Mouse (Mus musculus): ENCODE data around the gene Zfp609.
"Not testable (repeated sequence)": the region's sequence is repeated elsewhere in the genome, so short reads cannot be mapped to it uniquely, and the experiment has no call there.

The Zfp609 gene

DNA sequence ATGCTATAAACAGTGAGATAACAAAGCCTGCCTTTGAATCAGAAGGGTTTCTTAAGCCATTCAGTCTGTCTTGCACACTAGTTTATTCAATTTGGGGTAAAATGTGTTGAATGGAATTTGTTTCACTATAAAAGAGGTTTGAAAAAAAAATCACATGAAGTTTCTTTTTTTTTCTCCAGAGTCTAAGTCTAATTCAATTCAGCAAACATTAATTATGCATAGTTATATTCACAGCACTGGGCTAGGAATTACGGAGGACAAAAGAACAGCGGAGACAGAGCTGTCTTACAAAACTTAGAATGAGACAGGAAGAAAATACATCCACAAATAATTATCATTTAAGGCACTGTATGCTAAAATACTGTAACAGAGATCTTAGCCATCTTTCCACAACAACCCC, 9.0 kb downstream of the Zfp609 start:
- no peak for DNase-seq (ENCODE audit: low spot score in 2 of 2)

DNA sequence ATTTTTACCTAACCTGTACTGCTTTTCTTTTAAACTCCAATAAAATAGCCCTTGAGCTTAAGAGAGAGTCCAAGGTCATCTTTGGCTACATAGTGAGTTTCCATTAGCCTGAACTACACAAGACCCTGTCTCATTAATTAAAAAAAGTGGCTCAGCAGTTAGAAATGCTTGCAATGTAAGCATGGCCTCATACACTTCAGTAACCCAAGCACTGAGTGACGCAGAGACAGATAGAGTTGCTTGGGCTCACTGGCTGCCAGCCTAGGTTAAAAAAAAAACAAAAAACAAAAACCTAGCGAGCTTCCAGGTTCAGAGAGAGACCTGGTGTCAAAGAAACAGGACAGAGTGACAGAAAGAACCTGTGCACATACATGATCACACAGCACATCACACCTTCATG, 14.5 kb downstream of the Zfp609 start:
- no peak for DNase-seq (ENCODE audit: low spot score in 2 of 2)

DNA sequence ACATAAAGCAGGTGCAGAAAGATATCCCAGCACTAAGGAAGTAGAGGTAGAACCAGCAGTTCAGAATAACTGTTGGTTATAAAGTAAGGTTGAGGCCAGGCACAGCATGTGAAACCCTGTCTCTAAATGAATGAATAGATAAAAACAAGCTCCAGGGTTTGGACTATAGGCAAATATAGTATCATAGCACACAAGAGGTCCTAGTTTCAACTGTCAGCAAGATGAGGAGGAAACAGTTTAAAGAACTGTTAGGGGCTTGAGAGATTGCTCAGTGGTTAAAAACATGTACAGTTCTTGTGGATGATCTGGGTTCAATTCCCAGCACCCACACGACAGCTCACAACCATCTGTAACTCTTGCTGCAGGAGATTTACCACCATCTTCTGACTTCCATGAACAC, 15.6 kb downstream of the Zfp609 start:
- DNase-seq (ENCODE audit: low spot score in 2 of 2) = no peak

DNA sequence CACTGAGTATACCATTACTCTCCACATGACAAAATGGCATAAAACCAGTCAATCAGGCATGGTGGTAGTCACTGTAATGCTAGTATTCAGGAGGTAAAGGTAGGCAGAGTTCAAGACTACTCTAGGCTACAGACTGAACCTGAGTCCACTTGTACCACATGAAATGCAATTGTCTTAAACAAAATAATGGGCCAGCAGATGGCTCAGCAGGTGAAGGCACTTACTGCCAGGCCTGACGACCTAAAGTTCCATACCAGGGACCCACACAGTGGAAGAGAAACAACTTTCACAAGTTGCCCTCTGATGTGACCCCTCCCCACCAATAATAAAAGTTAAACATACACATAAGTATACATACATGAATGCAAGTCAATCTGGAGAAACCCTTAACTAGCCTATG, 19.5 kb downstream of the Zfp609 start:
- no peak for DNase-seq (ENCODE audit: low spot score in 2 of 2)

DNA sequence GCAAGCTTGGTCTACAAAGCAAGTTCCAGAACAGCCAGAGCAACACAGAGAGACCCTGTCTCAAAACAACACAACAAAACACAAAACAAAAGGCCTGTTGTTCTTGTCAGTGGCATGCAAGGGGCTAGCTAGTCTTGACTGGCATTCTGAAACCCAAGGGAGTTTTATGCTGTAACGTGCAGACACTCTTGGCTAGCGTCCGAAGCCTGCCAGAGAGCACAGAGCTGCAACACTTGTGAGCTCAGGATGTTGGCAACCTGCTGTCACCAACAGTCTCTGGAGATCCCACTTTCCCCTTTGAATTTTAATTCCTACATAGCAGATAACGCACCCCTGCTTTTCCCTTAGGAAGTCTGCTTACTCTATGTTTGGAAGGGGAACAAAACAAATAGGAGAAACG, 20.1 kb downstream of the Zfp609 start:
- DNase-seq (ENCODE audit: low spot score in 2 of 2) = no peak

DNA sequence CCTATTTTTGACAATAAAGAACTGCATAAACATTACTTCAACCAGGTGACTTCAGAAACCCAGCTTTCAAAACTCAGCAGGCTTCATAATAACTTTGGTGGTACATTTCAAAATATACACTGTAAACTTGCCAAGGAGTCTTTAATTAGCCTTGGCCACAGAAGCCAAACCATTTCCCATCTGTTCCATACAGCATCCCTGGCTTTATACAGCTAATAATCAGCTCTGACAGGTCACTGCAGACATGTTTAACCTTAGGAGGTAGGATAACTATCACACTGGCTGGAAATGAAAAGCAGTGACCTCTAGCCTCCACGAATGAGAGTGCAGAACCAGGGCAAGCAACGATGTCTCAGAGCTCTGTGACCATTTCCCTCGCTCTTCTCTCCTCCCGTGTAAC, 27.6 kb downstream of the Zfp609 start:
- DNase-seq (ENCODE audit: low spot score in 2 of 2) = no peak

DNA sequence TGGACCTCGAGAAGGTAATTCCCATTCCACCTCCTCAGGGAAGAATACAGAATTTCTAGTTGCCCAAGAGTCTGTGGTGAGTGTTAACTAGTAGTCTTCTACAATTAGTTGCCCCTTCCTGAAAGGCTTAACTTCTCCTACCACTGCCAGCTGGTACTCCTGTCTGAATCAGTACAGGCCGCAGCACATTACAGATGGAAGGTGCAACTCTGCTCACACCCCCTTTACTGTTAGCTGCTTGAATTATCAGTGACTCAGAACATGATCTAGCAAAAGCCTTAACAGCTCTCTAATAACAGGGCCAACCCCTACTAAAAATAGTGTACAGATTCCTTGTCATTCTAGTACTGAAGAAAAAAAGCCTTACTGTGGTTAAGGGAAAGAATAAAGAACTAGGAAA, 31.7 kb downstream of the Zfp609 start:
- no peak for DNase-seq (ENCODE audit: low spot score in 2 of 2)

DNA sequence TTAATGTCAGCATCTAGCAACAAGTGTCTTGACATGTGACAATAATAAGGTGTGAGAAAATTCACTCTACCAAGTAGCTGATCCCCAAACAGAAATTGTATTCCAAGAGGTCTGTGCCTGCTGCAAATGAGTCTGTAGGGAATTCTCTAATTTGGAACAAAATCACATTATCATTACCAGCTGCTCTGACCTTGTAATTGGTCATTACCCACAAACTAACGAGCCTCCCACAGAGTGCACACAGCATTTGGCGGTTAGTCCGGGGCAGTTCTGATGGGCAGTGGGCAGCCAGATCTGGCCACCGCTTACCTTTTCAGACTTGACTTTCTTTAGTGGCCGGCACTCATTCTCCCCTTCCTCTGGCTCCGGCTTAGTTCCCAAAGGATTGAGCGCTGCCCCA, 33.1 kb downstream of the Zfp609 start:
- DNase-seq (ENCODE audit: low spot score in 2 of 2) = no peak

DNA sequence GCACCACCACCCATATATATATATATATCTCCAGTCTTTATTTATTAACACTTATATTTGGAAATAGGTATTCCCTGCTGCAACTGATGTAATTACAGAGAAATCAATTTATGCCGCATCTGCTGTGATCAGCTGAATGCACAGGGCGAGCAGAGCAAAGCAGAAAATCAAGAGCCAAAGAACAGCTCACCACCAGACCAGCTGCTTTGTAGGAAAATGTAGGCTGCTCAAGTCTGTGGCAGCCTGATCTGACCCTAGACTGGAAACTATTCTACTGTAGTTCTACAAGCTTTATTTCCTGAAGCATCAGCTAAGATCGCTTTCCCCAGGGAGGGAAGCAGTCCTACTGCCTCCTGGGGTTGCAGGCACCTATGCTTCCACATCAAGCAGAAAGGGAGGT, 33.9 kb downstream of the Zfp609 start:
- no peak for DNase-seq (ENCODE audit: low spot score in 2 of 2)

DNA sequence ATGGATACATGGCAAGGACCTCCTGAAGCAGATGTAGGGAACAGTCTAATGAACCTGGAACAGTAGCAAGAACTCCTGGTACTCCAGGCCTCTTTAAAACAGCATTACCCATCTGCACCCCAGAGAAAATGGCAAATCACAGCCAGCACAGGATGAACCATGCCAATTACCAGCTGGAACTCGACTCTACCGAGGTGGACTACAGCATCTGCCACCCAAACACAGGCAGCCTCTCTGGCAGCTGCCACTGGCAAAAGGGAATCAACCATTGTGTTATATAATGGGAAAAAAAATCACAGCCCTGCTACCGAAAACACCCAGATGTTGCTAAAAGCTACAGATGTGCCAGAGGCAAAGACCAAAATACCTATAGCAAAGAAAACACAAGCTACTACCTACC, 34.3 kb downstream of the Zfp609 start:
- DNase-seq (ENCODE audit: low spot score in 2 of 2) = no peak

DNA sequence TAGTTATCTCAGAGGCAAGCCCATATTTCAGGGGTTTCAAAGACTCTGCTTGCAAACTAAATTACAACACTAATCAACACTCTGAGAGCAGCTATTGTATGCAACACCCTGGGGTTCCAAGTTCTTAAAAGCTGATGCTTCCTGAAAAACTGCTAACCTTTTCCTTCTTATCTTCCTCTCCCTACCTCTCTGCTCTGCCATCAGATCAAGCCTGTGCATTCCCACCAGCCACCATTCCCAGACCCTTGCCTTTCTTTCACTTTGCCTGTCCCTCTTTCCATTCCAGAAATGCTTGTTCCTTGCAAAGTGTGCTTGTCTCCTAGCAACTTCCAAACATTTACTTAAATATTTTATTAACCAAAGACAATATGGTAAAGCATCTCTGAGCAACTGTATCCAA, 35.5 kb downstream of the Zfp609 start:
- no peak for DNase-seq (ENCODE audit: low spot score in 2 of 2)

DNA sequence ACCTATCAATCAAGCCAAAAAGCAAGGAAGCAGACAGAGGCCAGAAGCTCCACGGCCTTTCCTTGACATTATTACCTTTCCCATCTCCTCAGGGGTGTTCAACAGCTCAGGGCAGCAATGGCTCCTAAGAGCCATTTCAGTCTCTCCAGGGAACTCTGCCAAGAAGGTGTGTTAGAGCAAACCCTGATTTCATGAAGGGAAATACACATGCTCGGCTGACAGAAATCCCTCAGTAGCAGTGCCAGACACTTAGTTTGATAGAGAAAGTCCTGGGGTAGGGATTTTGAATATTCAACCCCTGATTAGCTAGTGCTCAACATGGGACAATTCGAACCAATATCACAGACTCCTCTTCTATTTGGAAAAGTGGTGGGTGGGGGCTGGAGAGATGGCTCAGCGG, 36.3 kb downstream of the Zfp609 start:
- DNase-seq (ENCODE audit: low spot score in 2 of 2) = no peak

DNA sequence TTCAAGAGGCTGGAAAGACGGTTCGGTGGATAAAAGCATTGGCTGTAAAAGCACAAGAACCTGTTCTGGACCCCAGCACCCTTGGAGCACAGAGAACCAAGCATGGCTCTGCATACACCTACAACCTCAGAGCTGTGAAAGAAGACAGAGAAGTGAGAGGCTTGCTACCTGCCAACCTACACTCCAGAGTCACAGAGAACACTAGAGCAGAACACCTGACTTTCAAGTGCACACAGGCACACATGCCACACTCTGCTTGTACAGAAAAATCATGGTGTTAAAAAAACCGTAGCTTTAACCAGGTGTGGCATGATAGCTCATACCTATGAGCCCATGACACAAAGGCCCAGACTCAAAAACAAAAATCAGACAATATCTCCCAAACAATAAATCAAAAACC, 37.6 kb downstream of the Zfp609 start:
- DNase-seq (ENCODE audit: low spot score in 2 of 2) = no peak

DNA sequence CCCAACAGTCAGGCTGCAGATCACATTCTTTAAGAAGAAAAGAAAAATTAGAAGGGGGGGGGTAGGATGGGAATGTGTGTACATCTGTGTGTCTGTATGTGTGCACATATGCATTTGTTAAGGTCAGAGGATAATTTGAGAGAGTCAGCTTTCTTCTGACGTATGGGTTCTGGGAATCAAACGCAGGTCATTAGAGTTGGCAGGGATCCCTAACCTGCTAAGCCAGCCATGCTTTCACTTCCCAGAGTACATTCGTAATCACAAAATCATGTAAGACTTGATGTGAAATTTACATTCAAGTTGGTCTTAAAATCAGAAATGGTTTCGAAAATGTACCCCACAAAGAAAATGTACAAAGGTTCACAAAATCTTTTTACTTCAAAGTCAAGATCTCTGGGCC, 38.8 kb downstream of the Zfp609 start:
- DNase-seq (ENCODE audit: low spot score in 2 of 2) = no peak

DNA sequence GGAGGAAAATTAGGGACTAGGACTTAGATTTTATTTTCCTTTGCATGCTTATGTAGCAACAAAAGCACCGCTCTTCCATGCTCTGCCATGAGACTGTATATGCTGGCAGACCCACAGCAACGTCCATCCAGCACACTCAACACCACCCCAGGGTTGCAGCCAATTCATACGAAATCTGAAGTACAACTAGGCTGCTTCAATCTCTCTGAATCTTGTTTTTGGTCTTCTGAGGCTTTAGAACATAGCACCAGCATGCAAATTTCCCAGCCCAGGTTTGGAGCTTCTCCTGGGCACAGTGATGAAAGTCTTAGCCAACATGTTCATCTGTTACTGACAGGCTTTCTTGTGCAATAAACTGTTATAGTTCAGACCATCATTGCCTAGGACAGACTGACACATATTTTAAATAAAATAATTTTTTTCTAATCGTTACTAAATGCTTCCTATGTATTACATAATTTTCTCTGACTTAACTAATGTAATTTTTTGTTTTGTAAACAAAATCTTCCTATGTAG, 39.5 kb downstream of the Zfp609 start:
- no peak for DNase-seq (ENCODE audit: low spot score in 2 of 2)

DNA sequence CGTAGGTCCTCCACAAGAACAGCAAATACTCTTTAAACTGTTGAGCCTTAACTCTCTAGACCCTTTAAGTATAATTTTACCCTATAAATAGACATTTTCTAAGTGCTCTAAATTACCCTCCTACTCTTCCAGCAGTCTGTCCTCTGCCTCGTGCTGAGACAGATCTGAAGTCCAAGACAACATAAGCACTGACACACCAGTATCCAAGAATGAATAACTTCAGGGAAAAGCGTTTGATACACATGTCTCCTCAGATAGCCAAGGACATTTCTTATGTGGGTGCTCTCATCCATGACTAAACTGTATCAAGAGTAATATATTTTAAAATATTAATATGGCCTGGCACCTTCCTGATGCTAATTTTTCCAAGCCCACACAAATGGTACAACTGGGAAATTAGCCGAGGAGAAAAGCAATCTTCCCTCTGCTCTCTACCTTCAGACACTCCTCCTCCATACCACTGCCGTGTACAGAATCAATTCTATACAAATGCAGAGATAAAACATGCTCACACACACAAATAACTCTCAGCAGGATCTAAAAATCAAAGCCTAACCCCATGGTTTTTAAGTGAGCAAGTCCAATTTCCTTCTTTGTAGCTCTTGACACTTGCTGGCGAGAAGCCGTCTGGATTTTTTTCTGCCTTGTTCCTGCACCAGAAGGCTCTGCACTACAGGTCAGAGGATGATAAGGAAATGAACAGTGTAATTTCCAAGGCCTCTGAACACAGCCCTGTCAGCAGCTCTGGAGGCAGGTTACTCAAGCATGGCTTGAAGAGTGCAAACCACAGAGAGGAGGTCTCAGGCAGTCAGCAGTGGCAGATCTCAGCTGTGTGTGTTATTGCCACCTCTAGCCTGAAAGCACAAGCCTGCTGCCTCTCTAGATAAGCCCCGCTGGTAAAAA, 40.2 kb downstream of the Zfp609 start:
- no peak for DNase-seq (ENCODE audit: low spot score in 2 of 2)

DNA sequence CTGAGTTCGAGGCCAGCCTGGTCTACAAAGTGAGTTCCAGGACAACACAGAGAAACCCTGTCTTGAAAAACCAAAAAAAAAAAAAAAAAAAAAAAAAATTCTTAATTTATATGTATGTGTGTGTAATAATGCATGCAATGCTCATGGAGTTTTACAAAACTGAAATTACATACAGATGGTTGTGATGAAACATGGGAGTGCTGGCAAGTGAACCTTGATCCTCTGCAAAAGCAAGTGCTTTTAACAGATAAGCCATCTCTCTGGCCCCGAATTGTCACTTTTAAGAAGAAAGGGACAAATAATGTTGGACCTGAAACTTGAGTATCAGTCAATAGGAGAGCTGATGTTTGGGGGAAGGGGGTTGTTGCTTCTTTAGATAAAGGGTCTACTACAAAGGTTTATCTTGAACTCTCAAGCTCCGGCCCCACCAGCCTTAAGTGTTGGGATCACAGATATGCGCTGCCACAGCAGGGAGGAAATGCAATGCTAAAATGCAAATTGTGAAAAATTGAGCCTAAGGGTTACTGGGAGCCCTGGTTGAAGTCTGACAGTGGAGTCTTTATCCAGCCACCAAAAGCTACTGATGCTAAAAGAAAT, 41.5 kb downstream of the Zfp609 start:
- no peak for DNase-seq (ENCODE audit: low spot score in 2 of 2)

DNA sequence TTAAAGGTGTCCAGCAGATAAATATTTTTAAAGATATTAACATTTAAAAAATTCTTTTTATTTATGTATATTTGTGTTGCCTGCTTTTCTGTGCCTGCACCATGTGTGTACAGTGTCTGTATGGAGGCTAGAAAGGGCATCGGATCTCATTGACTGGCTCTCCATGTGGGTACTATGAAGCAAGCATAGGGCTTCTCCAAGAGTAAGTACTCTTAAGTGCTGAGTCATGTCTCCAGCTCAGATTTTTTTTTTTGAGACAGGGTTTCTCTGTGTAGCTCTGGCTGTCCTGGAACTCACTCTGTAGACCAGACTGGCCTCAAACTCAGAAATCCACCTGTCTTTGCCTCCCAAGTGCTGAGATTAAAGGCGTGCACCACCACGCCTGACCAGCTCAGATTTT, 47.7 kb downstream of the Zfp609 start:
- DNase-seq (ENCODE audit: low spot score in 2 of 2) = not testable (repeated sequence)

DNA sequence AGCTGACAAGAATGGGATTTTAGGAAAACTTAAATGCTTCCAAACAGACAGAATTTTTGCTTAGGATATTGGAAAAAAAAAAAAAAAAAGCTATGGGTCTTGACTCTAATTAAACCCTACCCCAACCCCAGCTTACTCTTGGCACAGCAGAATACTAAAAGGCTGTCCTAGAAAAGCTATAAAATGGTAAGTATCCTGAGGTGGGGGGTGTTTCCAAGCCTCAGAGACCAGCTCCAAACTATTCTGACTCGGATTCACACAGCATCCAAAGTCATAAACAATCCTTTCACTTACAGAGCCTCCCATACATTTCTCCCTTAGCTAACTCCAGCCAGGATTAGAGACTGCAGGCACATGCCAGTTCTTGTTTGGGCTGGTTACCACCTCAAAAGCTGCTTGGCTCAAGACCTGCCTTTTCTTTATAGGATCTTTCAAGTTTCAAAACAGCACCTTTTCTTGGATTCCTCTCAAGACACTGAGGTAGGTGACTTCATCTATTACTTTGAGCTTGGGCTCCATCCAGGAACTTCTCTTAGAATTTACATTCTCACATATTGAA, 50.4 kb downstream of the Zfp609 start:
- no peak for DNase-seq (ENCODE audit: low spot score in 2 of 2)

DNA sequence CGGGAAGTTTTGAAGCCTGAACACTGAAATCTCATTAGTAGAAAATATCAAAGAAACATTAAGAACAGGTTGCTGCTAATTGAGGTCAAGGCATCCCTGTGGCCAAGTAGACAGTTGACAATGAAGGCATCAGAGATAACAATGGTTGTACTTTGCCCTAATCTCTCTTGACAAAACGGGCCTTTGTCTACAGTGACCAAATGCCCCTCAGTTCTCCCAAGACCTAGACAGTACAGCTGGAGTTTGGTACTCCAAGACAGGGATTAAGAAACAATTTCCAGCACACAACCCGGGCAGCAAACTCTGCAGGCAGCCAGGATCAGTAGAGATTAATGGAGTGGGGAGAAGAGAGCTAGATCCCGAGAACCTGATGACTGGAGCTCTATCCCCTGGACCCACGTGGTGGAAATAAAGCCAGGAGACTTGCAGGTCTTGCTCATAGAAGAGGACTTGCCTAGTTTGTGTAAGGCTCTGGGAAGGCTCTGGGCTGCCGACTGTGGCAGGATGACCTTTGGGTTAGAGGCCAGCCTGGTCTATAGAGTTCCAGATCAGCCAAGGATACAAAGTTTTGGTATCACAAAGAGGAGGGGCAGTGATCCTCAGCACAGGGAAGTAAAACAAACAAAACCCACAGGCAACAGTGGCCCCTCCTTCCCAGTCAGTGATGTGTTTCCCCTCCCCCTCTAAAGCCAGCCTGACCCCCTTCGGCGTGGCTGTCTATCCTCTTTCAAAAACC, 51.1 kb downstream of the Zfp609 start:
- DNase-seq (ENCODE audit: low spot score in 2 of 2) = no peak

DNA sequence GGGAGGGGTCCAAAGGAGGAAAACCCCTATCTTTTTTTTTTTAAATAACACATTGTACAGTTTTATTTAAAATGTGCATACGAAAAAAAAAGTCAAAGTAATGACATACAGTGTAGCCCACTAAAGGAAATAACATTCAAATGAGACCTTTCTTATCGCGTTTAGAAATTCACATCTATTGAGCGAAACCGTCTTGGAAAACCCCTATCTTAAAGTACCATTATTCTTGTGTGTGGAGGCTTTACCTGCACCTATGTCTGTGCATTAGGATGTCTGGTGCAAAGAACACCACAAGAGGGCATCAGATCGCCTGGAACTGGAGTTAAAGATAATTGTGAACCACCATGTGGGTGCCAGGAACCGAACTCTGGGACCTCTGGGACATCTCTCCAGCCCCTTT, 53.6 kb downstream of the Zfp609 start:
- no peak for DNase-seq (ENCODE audit: low spot score in 2 of 2)

DNA sequence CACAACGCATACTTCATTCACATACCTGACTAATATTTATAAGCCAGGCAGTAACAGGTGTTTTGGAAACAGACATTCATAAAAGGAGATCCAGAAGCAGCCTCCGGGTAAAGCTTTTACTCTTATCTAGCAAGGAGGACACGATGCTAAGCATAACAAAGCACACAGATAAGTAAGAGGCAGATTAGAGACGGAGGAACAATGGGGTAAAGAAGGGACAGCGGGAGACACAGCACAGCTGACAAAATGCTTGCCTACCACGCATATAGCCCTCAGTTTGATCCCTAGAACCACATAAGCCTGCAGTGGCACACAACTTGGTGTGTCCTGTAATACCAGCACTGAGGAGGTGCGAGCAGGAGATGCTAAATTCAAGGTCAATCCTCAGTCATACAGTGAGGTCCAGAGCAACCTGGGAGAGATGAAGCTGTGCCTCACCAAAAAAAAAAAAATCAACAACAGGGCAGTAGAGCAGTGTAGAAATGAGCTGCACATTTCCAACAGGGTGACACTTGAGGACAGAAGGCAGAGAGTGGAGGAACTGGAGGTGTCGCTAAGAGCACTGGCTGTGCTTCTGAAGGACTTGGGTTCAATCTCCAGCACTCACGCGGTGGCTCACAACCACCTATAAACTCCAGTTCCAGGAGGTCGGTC, 56.2 kb downstream of the Zfp609 start:
- DNase-seq (ENCODE audit: low spot score in 2 of 2) = no peak

Measured in frontal cortex, postnatal 10 days (tissue).